Mouse (Mus musculus) thymus, adult 2 months (tissue): ENCODE measurements around the gene Cxcl2.

Experiments
- CTCF ChIP-seq: fragments of 200-500 bp; IDR thresholded peaks from 2 replicates; pipeline ENCODE4 v1.5.1; 2012; ENCODE audit warnings: mild to moderate bottlenecking, control low read depth, low read length, moderate library complexity, borderline replicate concordance; ENCODE audit not compliant: control insufficient read depth, poor library complexity, insufficient read depth; ENCODE audit errors: extremely low read depth
- POLR2A ChIP-seq: fragments of 200-500 bp; IDR thresholded peaks from 2 replicates; pipeline ENCODE4 v1.6.1; 2012; ENCODE audit warnings: mild to moderate bottlenecking, low read length, control low read depth, moderate library complexity; ENCODE audit not compliant: control insufficient read depth, poor library complexity, insufficient read depth; ENCODE audit errors: extremely low read depth

- TF ChIP-seq CTCF (no peak), POLR2A (no peak)
These were observed 23.3 kb upstream of the Cxcl2 start for GRCm38 (mm10) chr5:90880335-90880850.
